Mouse (Mus musculus) CH12.LX (cell line): ENCODE data around the gene Birc2.

Experiments used
- CHD1 ChIP-seq: IDR thresholded peaks from 2 replicates; pipeline ENCODE4 v1.6.1; 2012; ENCODE audit warnings: low read depth, low read length, improper control_type of control experiment, inconsistent platforms
- CTCF ChIP-seq, 2 experiments: IDR thresholded peaks in 1 of 2; conservative IDR thresholded peaks in 1 of 2; 2 replicates each; pipeline ENCODE4 v1.5.1; 2011 to 2012; ENCODE audit warnings: low read depth in 2 of 2, low read length in 2 of 2, improper control_type of control experiment in 1 of 2, inconsistent platforms in 1 of 2, mild to moderate bottlenecking in 1 of 2, moderate library complexity in 1 of 2
- EP300 ChIP-seq: IDR thresholded peaks from 2 replicates; pipeline ENCODE4 v1.6.1; 2011; ENCODE audit warnings: low read length, improper control_type of control experiment
- HCFC1 ChIP-seq: IDR thresholded peaks from 2 replicates; pipeline ENCODE4 v1.6.1; 2012; ENCODE audit warnings: low read depth, mild to moderate bottlenecking, inconsistent platforms, low read length, improper control_type of control experiment
- NELFE ChIP-seq: IDR thresholded peaks from 2 replicates; pipeline ENCODE4 v1.6.1; 2011; ENCODE audit warnings: low read depth, low read length, improper control_type of control experiment
- POLR2A ChIP-seq: IDR thresholded peaks from 2 replicates; pipeline ENCODE4 v1.6.1; 2011; ENCODE audit warnings: low read depth, mild to moderate bottlenecking, improper control_type of control experiment, low read length
- SIN3A ChIP-seq: IDR thresholded peaks from 2 replicates; pipeline ENCODE4 v1.6.1; 2012; ENCODE audit warnings: low read length, improper control_type of control experiment, inconsistent platforms
- SMC3 ChIP-seq: IDR thresholded peaks from 2 replicates; pipeline ENCODE4 v1.6.1; 2011; ENCODE audit warnings: low read depth, low read length, improper control_type of control experiment
- ZKSCAN1 ChIP-seq: IDR thresholded peaks from 2 replicates; pipeline ENCODE4 v1.6.1; 2012; ENCODE audit warnings: low read depth, inconsistent platforms, low read length, improper control_type of control experiment, borderline replicate concordance
- ZNF384 ChIP-seq: IDR thresholded peaks from 2 replicates; pipeline ENCODE4 v1.6.1; 2012; ENCODE audit warnings: low read depth, low read length, improper control_type of control experiment, inconsistent platforms

DNA sequence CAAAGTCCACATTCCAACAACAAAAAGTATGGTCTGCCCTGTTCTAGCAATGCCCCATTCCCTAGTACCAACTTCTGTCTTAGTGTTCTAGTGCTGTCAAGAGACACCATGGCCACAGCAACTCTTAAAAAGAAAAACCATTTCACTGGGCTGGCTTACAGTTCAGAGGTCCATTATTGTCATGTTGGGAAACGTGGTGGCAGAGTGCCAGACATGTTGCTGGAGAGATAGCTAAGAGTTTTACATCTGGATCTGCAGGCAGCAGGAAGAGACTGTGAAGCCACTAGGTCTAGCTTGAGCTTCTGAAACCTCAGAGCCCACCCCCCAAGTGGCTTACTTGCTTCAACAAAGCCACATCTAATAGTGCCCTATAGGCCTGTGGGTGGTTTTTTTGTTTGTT lies 59.2 kb downstream of the Birc2 start:
- TF ChIP-seq CTCF (conservative IDR thresholded peaks at IDR 0.05 in 1 of 2, IDR thresholded peaks at IDR 0.05 in 1 of 2; ENCODE audit: low read depth in 2 of 2, low read length in 2 of 2) (no peak), EP300 (no peak), ZKSCAN1 (no peak), HCFC1 (no peak), CHD1 (no peak), SMC3 (no peak), NELFE (no peak), SIN3A (no peak), POLR2A (no peak), ZNF384 (no peak)
